25 mouse cellular contexts compared by ENCODE assay signal in the genomic region with DNA sequence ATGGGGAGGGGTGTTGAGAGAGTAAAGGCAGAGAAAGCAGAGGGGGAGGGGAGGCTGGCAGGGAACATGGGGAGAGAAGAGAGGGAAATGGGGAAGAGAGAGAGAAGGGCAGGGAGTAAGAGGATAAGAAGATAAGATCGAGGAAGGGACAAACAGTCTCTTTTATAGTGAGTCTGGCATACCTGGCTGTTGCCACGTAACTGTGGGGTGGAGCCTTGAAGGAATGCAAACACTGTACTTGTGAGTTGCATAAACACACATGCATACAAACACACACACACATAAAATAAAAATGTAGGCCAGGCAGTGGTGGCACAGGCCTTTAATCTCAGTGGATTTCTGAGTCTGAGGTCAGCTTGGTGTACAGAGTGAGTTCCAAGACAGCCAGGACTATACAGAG. TPM values are rescaled to one million over a fixed set of nuclear protein-coding genes. Genes with fewer than 3 reads are reported as not detected.
A peak's percentile ranks its signal among the peaks of the same experiment; 100 is the strongest.
DNase-seq lines count a peak whose midpoint lies in the region; ATAC-seq and TF ChIP-seq lines count a peak whose summit lies in the region.
"Had no signal": no experiment of that assay in that cellular context is flagged by ENCODE, and none has a peak within 500 bp of the region (broad histone marks: within the 10 kb centered on the region; RNA-seq: fewer than 3 reads in every experiment).

No protein-coding gene starts in this region.

- TF ChIP-seq EP300 in lung, postnatal 0 days (IDR thresholded peaks at IDR 0.05) = no peak

- H3K4me3 ChIP-seq in lung, postnatal 0 days (ENCODE audit: low read depth, low read length) = no peak overlapping the region
- no peak overlapping the region for H3K4me3 ChIP-seq in lung, adult 2 months (replicated peaks; ENCODE audit: extremely low read depth, low read depth, low read length)
- no peak overlapping the region for H3K4me3 ChIP-seq in small intestine, adult 2 months (ENCODE audit: low read depth, low read length)
- H3K4me3 ChIP-seq: embryonic facial prominence, embryonic 10.5 days; embryonic facial prominence, embryonic 13.5 days; erythroblast, embryonic 14.5 days; forebrain, embryonic 12.5 days; forebrain, embryonic 15.5 days; heart, embryonic 12.5 days; heart, embryonic 15.5 days had no signal

- H3K4me1 ChIP-seq in lung, postnatal 0 days (ENCODE audit: insufficient read depth, low read depth, low read length) = peaks cover 12% of the 10 kb centered on the region; the same call in 1 of the 2 replicates
- peaks cover 7% of the 10 kb centered on the region for H3K4me1 ChIP-seq in lung, adult 2 months (ENCODE audit: control insufficient read depth, insufficient read depth, low read length)
- peaks cover 14% of the 10 kb centered on the region for H3K4me1 ChIP-seq in small intestine, adult 2 months (ENCODE audit: control insufficient read depth, insufficient read depth, insufficient read length, low read length)

- WGBS in lung, postnatal 0 days = 41% methylated on average over 2 of the region's 2 CpGs
- WGBS in lung, adult 2 months = 57% methylated on average over 2 of the region's 2 CpGs
- WGBS in small intestine, adult 2 months = 39% methylated on average over 2 of the region's 2 CpGs

- H3K27ac ChIP-seq in lung, postnatal 0 days (ENCODE audit: low read length) = peak overlapping the region; percentile 93
- peak overlapping the region; percentile 57 for H3K27ac ChIP-seq in small intestine, adult 2 months (ENCODE audit: insufficient read depth, low read depth, low read length)
- H3K27ac ChIP-seq: embryonic facial prominence, embryonic 10.5 days; embryonic facial prominence, embryonic 13.5 days; forebrain, embryonic 12.5 days; forebrain, embryonic 15.5 days; heart, embryonic 15.5 days; hindbrain, embryonic 14.5 days; hindbrain, postnatal 0 days had no signal

- TF ChIP-seq CTCF in lung, postnatal 0 days (IDR thresholded peaks at IDR 0.05) = no peak
- TF ChIP-seq CTCF in lung, adult 2 months (IDR thresholded peaks at IDR 0.05; ENCODE audit: insufficient read depth, low read length) = no peak
- no peak for TF ChIP-seq CTCF in small intestine, adult 2 months (IDR thresholded peaks at IDR 0.05; ENCODE audit: extremely low read depth, insufficient read length, insufficient replicate concordance, low read depth, low read length)

- no peak for TF ChIP-seq POLR2A in lung, adult 2 months (IDR thresholded peaks at IDR 0.05; ENCODE audit: borderline replicate concordance, extremely low read depth, low read depth, low read length)
- no peak for TF ChIP-seq POLR2A in small intestine, adult 2 months (IDR thresholded peaks at IDR 0.05; ENCODE audit: low read depth, low read length)

- no peaks in the 10 kb centered on the region for H3K36me3 ChIP-seq in lung, postnatal 0 days (ENCODE audit: insufficient read depth, low read length)
- H3K36me3 ChIP-seq in small intestine, adult 2 months (ENCODE audit: control insufficient read depth, insufficient read depth, low read length) = no peaks in the 10 kb centered on the region
- H3K36me3 ChIP-seq: embryonic facial prominence, embryonic 13.5 days; forebrain, embryonic 12.5 days; forebrain, embryonic 15.5 days; heart, embryonic 15.5 days had no signal

- no peaks in the 10 kb centered on the region for H3K27me3 ChIP-seq in lung, postnatal 0 days (replicated peaks; ENCODE audit: insufficient read depth, low read length)
- H3K27me3 ChIP-seq in small intestine, adult 2 months (ENCODE audit: control insufficient read depth, insufficient read depth, low read length) = peaks cover 6% of the 10 kb centered on the region; the same call in 1 of the 2 replicates
- H3K27me3 ChIP-seq: embryonic facial prominence, embryonic 13.5 days; forebrain, embryonic 15.5 days; heart, embryonic 12.5 days; heart, embryonic 15.5 days had no signal

- intact Hi-C loops in gastrocnemius, postnatal 14 days (cut with DNase I; ENCODE audit: low total_unique reads) = no loop called here

- no peaks in the 10 kb centered on the region for H3K9me3 ChIP-seq in lung, postnatal 0 days (ENCODE audit: low read length)
- H3K9me3 ChIP-seq: embryonic facial prominence, embryonic 10.5 days; embryonic facial prominence, embryonic 13.5 days; forebrain, embryonic 12.5 days; forebrain, embryonic 15.5 days; heart, embryonic 12.5 days; heart, embryonic 15.5 days had no signal

- H3K4me2 ChIP-seq in lung, postnatal 0 days (replicated peaks; ENCODE audit: low read depth, low read length) = no peak overlapping the region
- H3K4me2 ChIP-seq: embryonic facial prominence, embryonic 13.5 days; forebrain, embryonic 12.5 days; forebrain, embryonic 15.5 days; heart, embryonic 12.5 days; heart, embryonic 15.5 days; hindbrain, embryonic 14.5 days had no signal

- H3K9ac ChIP-seq in lung, postnatal 0 days (replicated peaks; ENCODE audit: low read depth) = no peak overlapping the region
- H3K9ac ChIP-seq: embryonic facial prominence, embryonic 13.5 days; forebrain, embryonic 12.5 days; forebrain, embryonic 15.5 days; heart, embryonic 12.5 days; heart, embryonic 15.5 days; hindbrain, embryonic 14.5 days had no signal

- ATAC-seq in lung, postnatal 0 days = peak; percentile 22
- ATAC-seq: CD4-positive, CD25-positive, alpha-beta regulatory T cell, adult 4 months; forebrain, embryonic 15.5 days; hindbrain, postnatal 0 days had no signal

- DNase-seq in kidney, adult 9 months = peak; percentile 6
- DNase-seq in kidney, adult 8-10 months = no peak
- peak; percentile 66 for DNase-seq in lung, postnatal 0 days (ENCODE audit: low spot score)
- no peak for DNase-seq in lung, adult 2 months
- DNase-seq in lung, postnatal 36 days = peak; percentile 63
- no peak for DNase-seq in embryo, embryonic 10.5 days (ENCODE audit: low spot score)
- DNase-seq in gastrocnemius, postnatal 14 days = no peak
- DNase-seq: adrenal gland, adult 2 months; adrenal gland, postnatal 14 days; cerebellum, adult 8-10 months; embryo, embryonic 11 days; gastrocnemius, postnatal 10 days; heart, adult 18-20 months; heart, postnatal 10 days had no signal

RNA-seq across cellular contexts. Expression of a gene that starts 1.6 kb away (rescaled TPM):
- 382 and 481 TPM in 2 replicates for polyA plus RNA-seq in lung, postnatal 0 days (2015; fragmentation: Nextera tagmentation; extraction: Ambion mirVana)
- 307 and 574 TPM in 2 replicates for polyA plus RNA-seq in lung, adult 2 months (2012; rRNA removed)
- 535 and 645 TPM in 2 replicates for polyA plus RNA-seq in small intestine, adult 2 months (2012; rRNA removed)
- total RNA-seq in gastrocnemius, postnatal 14 days (2021) = 10 to 100 TPM; 30.6 to 31.1 TPM

RNA-seq across cellular contexts. Expression of a gene that starts 5.1 kb away (rescaled TPM):
- polyA plus RNA-seq in lung, postnatal 0 days (2015; fragmentation: Nextera tagmentation; extraction: Ambion mirVana) = 8.4 and 8.8 TPM in 2 replicates
- polyA plus RNA-seq in lung, adult 2 months (2012; rRNA removed) = 4.9 and 6.8 TPM in 2 replicates
- 0.41 and 0.51 TPM in 2 replicates for polyA plus RNA-seq in small intestine, adult 2 months (2012; rRNA removed)
- total RNA-seq in gastrocnemius, postnatal 14 days (2021) = 1 to 10 TPM; 2.6 to 3.1 TPM

RNA-seq across cellular contexts. Expression of a gene that starts 32.8 kb away (rescaled TPM):
- polyA plus RNA-seq in lung, postnatal 0 days (2015; fragmentation: Nextera tagmentation; extraction: Ambion mirVana) = 44.0 and 45.0 TPM in 2 replicates
- polyA plus RNA-seq in lung, adult 2 months (2012; rRNA removed) = 40.1 and 41.7 TPM in 2 replicates
- polyA plus RNA-seq in small intestine, adult 2 months (2012; rRNA removed) = 18.3 and 29.9 TPM in 2 replicates
- total RNA-seq in gastrocnemius, postnatal 14 days (2021) = 10 to 100 TPM; 21.2 to 24.2 TPM

Comparison
In these comparisons a context has a peak if more than half of its experiments do, and no peak if none do; other contexts are left out.
1. DNase-seq: peak in kidney, adult 9 months (single experiment), lung, postnatal 0 days (single experiment) and lung, postnatal 36 days (single experiment); none in kidney, adult 8-10 months (0 of 2), lung, adult 2 months (single experiment), embryo, embryonic 10.5 days (single experiment) and gastrocnemius, postnatal 14 days (single experiment).